Mouse (Mus musculus): ENCODE results near the gene Kcnb1.

DNA sequence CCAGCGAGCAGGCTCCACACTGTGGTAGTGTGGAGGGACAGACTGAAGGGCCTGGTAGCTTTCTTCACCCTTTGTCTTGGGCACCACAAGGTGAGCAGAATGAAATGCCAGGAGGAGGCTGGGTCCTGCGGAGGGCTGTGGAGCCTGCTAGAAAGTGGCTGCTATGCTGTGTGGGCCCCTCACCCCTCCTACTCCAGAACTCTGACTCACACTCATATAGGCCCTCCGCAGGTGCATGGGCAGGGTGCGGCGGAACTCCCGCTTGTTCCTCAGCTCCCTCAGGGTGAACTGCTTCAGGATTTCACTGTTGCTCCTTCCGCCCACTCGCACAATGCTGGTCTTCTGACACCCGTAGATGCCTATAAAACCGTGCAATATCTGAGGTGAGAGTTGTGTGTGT, 141.7 kb downstream of the Kcnb1 start:
- no peak for TF ChIP-seq POLR2A (IDR thresholded peaks at IDR 0.05; ENCODE audit: low read depth, low read length)
- TF ChIP-seq CTCF (IDR thresholded peaks at IDR 0.05; ENCODE audit: extremely low read depth, insufficient read depth, insufficient read length, insufficient replicate concordance): no peak

All from spleen, adult 2 months (tissue).